Mouse (Mus musculus): ENCODE results near the gene Rbfox1.

The Rbfox1 gene

GRCm38 (mm10) chr16:6918641-6919040, 1033.5 kb downstream of the Rbfox1 start:
- DNase-seq (ENCODE audit: low read depth, low spot score) = no peak

GRCm38 (mm10) chr16:6919681-6920080, 1034.5 kb downstream of the Rbfox1 start:
- peak; percentile 34 for DNase-seq (ENCODE audit: low read depth, low spot score)

- DNase-seq (ENCODE audit: low read depth, low spot score) = no peak
Observed at GRCm38 (mm10) chr16:6927661-6928060, 1042.5 kb downstream of the Rbfox1 start.

- DNase-seq (ENCODE audit: low read depth, low spot score) = no peak
Observed at GRCm38 (mm10) chr16:6930795-6931194, 1045.6 kb downstream of the Rbfox1 start.

- no peak for DNase-seq (ENCODE audit: low read depth, low spot score)
Observed at GRCm38 (mm10) chr16:6946151-6946550, 1061.0 kb downstream of the Rbfox1 start.

- no peak for DNase-seq (ENCODE audit: low read depth, low spot score)
Observed at GRCm38 (mm10) chr16:6949666-6950065, 1064.5 kb downstream of the Rbfox1 start.

GRCm38 (mm10) chr16:6955102-6955675, 1070.0 kb downstream of the Rbfox1 start:
- DNase-seq (ENCODE audit: low read depth, low spot score) = no peak

GRCm38 (mm10) chr16:6961931-6962379, 1076.8 kb downstream of the Rbfox1 start:
- no peak for DNase-seq (ENCODE audit: low read depth, low spot score)

- no peak for DNase-seq (ENCODE audit: low read depth, low spot score)
Observed at GRCm38 (mm10) chr16:6962508-6962907, 1077.4 kb downstream of the Rbfox1 start.

- no peak for DNase-seq (ENCODE audit: low read depth, low spot score)
Observed at GRCm38 (mm10) chr16:6963533-6963932, 1078.4 kb downstream of the Rbfox1 start.

- DNase-seq (ENCODE audit: low read depth, low spot score) = no peak
Observed at GRCm38 (mm10) chr16:6964720-6965583, 1079.8 kb downstream of the Rbfox1 start.

GRCm38 (mm10) chr16:6969986-6970385, 1084.8 kb downstream of the Rbfox1 start:
- no peak for DNase-seq (ENCODE audit: low read depth, low spot score)

- DNase-seq (ENCODE audit: low read depth, low spot score) = no peak
Observed at GRCm38 (mm10) chr16:6976341-6976740, 1091.2 kb downstream of the Rbfox1 start.

GRCm38 (mm10) chr16:6983947-6984346, 1098.8 kb downstream of the Rbfox1 start:
- DNase-seq (ENCODE audit: low read depth, low spot score) = no peak

- DNase-seq (ENCODE audit: low read depth, low spot score) = no peak
Observed at GRCm38 (mm10) chr16:6986031-6986430, 1100.9 kb downstream of the Rbfox1 start.

GRCm38 (mm10) chr16:6986494-6986893, 1101.3 kb downstream of the Rbfox1 start:
- no peak for DNase-seq (ENCODE audit: low read depth, low spot score)

- DNase-seq (ENCODE audit: low read depth, low spot score) = no peak
Observed at GRCm38 (mm10) chr16:6992251-6992650, 1107.1 kb downstream of the Rbfox1 start.

- DNase-seq (ENCODE audit: low read depth, low spot score) = no peak
Observed at GRCm38 (mm10) chr16:6993180-6993579, 1108.0 kb downstream of the Rbfox1 start.

- no peak for DNase-seq (ENCODE audit: low read depth, low spot score)
Observed at GRCm38 (mm10) chr16:6997109-6997508, 1112.0 kb downstream of the Rbfox1 start.

- DNase-seq (ENCODE audit: low read depth, low spot score) = no peak
Observed at GRCm38 (mm10) chr16:6997834-6998233, 1112.7 kb downstream of the Rbfox1 start.

- DNase-seq (ENCODE audit: low read depth, low spot score) = no peak
Observed at GRCm38 (mm10) chr16:7004565-7004964, 1119.4 kb downstream of the Rbfox1 start.

- peak; percentile 11 for DNase-seq (ENCODE audit: low read depth, low spot score)
Observed at GRCm38 (mm10) chr16:7005478-7005877, 1120.3 kb downstream of the Rbfox1 start.

GRCm38 (mm10) chr16:7017310-7017709, 1132.2 kb downstream of the Rbfox1 start:
- no peak for DNase-seq (ENCODE audit: low read depth, low spot score)
